Mouse (Mus musculus) forebrain, embryonic 14.5 days (tissue): Measurements from ENCODE around the gene Hoxa11. TPM values are rescaled to one million over a fixed set of nuclear protein-coding genes. Genes with fewer than 3 reads are reported as not detected.

Source experiments
- ATAC-seq: fragments of 200-750 bp; cut with Nextera tagmentation; 2 replicates; pipeline ENCODE4 v1.8.0; 2017; ENCODE audit warnings: mild to moderate bottlenecking, moderate library complexity
- DNase-seq: peaks from one replicate; pipeline ENCODE4 v3.0.0-alpha.2; 2015; ENCODE audit warnings: low spot score
- H3K27ac ChIP-seq: fragments of 300-500 bp; sonication (generic); 2 replicates; pipeline ENCODE4 v1.5.1; 2014; ENCODE audit warnings: low read depth, mild to moderate bottlenecking, control low read depth, low read length, moderate library complexity
- H3K27me3 ChIP-seq: fragments of 300-500 bp; sonication (generic); replicated peaks from 2 replicates; pipeline ENCODE4 v1.6.1; 2014; ENCODE audit warnings: low read length, control low read depth, mixed read lengths; ENCODE audit not compliant: control insufficient read depth, insufficient read depth
- H3K36me3 ChIP-seq: fragments of 300-500 bp; sonication (generic); 2 replicates; pipeline ENCODE4 v1.6.1; 2014; ENCODE audit warnings: low read length, control low read depth; ENCODE audit not compliant: control insufficient read depth, insufficient read depth
- H3K4me1 ChIP-seq: fragments of 300-500 bp; sonication (generic); 2 replicates; pipeline ENCODE4 v1.6.1; 2014; ENCODE audit warnings: antibody characterized with exemption, low read length, control low read depth; ENCODE audit not compliant: control insufficient read depth, insufficient read depth
- H3K4me2 ChIP-seq: fragments of 300-500 bp; sonication (generic); 2 replicates; pipeline ENCODE4 v1.6.1; 2014; ENCODE audit warnings: mild to moderate bottlenecking, control low read depth, low read length
- H3K4me3 ChIP-seq: fragments of 300-500 bp; sonication (generic); 2 replicates; pipeline ENCODE4 v1.5.1; 2014; ENCODE audit warnings: low read depth, low read length, control low read depth
- H3K9ac ChIP-seq: fragments of 300-500 bp; sonication (generic); 2 replicates; pipeline ENCODE4 v1.6.1; 2014; ENCODE audit warnings: mild to moderate bottlenecking, low read length, control low read depth, moderate library complexity
- H3K9me3 ChIP-seq: fragments of 300-500 bp; sonication (generic); replicated peaks from 2 replicates; pipeline ENCODE4 v1.6.1; 2016; ENCODE audit warnings: low read length, control low read depth, mixed read lengths; ENCODE audit not compliant: control insufficient read depth
- WGBS: fragments of 180-500 bp; shearing (Covaris S2); extraction: QIAGEN DNeasy Blood & Tissue Kit; methylation state at CpG from one replicate; pipeline ENCODE4 v1.1.7; 2014; 5-methylcytosine and 5-hydroxymethylcytosine counted together
- polyA plus RNA-seq: library from polyadenylated mRNA; unstranded; fragments of >200 nt; fragmentation: Nextera tagmentation; extraction: Ambion mirVana; gene quantifications from 2 replicates; pipeline ENCODE4 v1.2.1, GENCODE M21; 2014

Hoxa11 gene
- polyA plus RNA-seq, 1 experiment from 2014 or later, result not detected

DNA sequence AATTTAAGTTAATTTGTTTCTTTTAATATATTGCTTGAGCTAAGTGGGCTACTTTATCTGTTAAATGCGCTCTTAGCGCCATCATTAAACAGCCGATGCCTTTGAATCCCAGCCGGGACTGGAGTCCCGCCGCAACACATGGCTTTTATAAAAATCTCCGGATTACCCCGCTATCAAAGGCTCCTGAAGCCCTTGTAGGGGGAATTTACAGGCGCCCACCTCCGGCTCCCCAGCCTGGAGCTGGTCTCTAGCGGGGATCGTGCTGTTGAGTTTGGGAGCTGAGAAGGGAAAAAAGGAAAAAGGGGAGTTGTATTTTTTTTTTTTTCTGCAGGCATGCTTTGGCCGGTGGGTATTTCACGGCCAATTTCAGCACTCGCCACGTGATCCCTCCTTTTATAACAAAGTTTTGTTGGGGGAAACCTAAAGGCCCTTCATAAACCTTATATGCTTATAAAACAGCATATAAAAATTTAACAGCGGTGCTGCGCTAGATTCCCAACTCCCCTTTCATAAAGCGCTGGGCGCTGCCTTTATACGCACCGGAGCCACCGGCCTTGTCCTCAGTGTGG lies 1.1 kb downstream of the Hoxa11 start:
- 2% methylated on average over 23 of the region's 23 CpGs for WGBS

DNA sequence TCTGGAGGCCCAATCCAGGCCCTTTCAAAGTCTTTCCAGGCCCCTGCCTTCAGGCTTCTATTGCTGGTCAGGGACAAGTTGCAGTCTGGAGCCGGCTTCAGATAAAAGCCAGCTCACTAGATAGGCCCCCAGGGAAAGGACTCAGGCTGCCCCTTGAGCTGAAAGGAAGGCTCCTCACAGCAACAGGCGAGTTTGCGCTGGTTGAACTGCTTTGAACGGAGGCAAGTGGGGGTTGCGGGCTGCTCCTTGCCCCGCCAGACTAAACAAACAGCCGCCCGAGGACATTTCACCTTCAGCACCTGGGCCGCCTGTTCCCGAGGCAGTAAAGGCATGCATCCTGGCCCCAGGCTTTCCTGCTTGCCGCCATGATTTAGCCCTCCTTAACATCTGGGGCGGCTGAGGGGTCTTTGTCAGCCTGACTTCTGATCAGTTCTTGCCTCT lies 1.9 kb downstream of the Hoxa11 start:
- ATAC-seq (no peak), DNase-seq (no peak)
- no peak overlapping the region for H3K27ac ChIP-seq
- H3K4me2 ChIP-seq, result no peak overlapping the region
- no peak overlapping the region for H3K4me3 ChIP-seq
- H3K9me3 ChIP-seq, result no peaks in the 10 kb centered on the region
- no peak overlapping the region for H3K9ac ChIP-seq
- no peaks in the 10 kb centered on the region for H3K4me1 ChIP-seq
- WGBS, result under 1% methylated on average over 12 of the region's 12 CpGs
- H3K27me3 ChIP-seq, result peaks cover 96% of the 10 kb centered on the region
- no peaks in the 10 kb centered on the region for H3K36me3 ChIP-seq

More for the DNA sequence above, 1.1 kb downstream of the Hoxa11 start:
- Histone ChIP-seq H3K4me1 (no peaks in the 10 kb centered on the region), H3K27me3 (peaks cover 98% of the 10 kb centered on the region), H3K4me2 (no peak overlapping the region), H3K9ac (no peak overlapping the region), H3K4me3 (no peak overlapping the region), H3K36me3 (no peaks in the 10 kb centered on the region), H3K27ac (no peak overlapping the region), H3K9me3 (no peaks in the 10 kb centered on the region)
- no peak for ATAC-seq
- DNase-seq, result no peak

DNA sequence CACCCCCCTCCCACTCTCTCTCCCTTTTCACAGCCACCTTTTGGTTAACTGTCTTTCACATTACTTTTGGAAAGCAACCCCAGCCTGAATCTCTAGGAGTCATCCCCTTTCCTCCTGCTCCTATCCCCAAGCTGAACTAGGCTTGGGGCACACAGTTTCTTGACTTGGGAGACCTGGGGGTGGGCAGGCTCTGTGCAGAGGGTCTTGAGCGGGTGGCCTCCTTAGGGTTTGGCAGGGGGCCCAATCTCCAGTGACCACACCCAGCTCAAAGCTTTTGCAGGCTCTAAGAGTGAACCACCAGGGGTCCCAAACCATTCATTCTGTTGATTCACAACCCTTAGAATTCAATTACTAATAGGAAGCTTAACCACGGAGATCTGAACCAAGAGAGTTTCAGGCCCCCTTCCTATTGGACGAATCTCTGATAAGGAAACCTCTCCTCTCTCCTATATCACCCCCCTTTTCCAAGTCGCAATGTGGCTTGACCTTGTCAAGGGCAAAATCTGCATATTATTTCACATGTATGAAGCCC lies 2.7 kb downstream of the Hoxa11 start:
- DNase-seq (no peak), ATAC-seq (no peak)
- Histone ChIP-seq H3K27me3 (peaks cover 96% of the 10 kb centered on the region), H3K4me1 (no peaks in the 10 kb centered on the region), H3K4me3 (no peak overlapping the region), H3K4me2 (no peak overlapping the region), H3K36me3 (no peaks in the 10 kb centered on the region), H3K9me3 (no peaks in the 10 kb centered on the region), H3K27ac (no peak overlapping the region), H3K9ac (no peak overlapping the region)
- WGBS, result 3% methylated on average over 4 of the region's 4 CpGs

DNA sequence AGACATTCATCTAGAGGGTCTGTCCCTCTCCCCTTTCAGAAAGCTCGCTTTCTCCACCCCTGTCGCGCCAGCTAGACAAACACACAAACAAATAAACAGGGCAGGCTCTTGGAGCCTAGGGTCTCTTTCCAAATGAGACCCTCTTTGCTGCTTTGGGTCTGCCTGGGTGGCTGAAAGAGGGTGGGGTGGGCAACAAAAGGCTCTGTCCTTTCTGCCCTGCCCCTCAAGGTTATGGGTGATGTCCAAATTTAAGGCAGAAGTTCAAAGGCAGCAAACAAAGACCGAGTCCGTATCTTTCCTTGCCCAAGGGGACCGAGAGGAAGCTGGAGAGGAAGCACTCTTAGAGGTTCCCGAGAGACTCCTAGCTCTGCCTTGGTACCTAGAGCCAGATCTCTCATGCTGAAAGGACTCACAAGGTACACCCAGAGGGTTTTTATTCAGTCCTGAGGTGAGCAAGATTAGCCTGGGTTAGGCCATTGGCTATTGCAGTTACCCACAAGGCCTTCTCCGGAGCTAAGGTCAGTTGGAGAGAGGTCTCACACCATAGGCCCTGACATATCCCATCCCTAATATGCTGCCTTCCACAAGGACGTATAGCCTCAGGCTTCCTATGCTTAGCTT lies 4.5 kb downstream of the Hoxa11 start:
- H3K4me3 ChIP-seq, result no peak overlapping the region
- DNase-seq, result no peak
- H3K4me2 ChIP-seq, result no peak overlapping the region
- H3K4me1 ChIP-seq, result no peaks in the 10 kb centered on the region
- WGBS, result 5% methylated on average over 9 of the region's 9 CpGs
- H3K9me3 ChIP-seq, result no peaks in the 10 kb centered on the region
- ATAC-seq, result no peak
- H3K9ac ChIP-seq, result no peak overlapping the region
- H3K27me3 ChIP-seq, result peaks cover 97% of the 10 kb centered on the region
- H3K36me3 ChIP-seq, result no peaks in the 10 kb centered on the region
- H3K27ac ChIP-seq, result no peak overlapping the region

DNA sequence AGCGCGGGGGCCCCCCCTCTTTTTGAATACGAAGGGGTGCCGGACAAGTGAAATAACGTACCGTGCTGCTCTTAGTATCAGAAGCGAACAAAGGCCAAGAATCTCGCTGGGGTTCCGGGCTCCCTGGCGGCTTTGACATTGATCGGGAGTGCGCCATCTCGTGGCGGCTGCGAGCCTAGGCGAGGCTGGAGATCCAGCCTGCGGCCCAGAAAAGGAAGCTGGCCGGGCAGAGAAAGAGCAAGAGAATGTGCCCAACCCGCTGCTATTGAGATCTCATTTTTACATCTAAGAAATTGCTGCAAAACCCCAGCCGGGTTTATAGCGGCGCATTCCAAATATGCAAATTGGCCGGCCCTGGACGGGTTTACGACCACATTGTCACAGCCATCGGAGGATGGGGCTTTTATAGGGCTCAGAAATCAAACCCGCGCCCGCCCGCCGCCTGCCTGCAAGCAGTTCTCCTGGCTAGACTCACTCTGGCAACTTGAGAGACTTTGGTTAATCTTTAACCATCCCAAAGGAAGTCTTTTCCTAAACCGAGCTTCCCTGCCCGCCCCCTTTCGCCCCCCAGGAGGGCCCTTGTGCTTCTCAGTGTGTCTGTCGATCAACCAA lies 5.1 kb downstream of the Hoxa11 start, which contains the start of gene Hoxa10:
Gene Hoxa10 (minus strand): TSS at position 466 of the 612 bp plus-strand sequence.
- H3K4me1 ChIP-seq, result no peaks in the 10 kb centered on the region
- H3K9me3 ChIP-seq, result no peaks in the 10 kb centered on the region
- DNase-seq, result peak; percentile 81
- peak; percentile 61; the same call in 1 of the 2 replicates for ATAC-seq
- no peak within 1 kb of the TSS for H3K4me3 ChIP-seq
- no peak within 1 kb of the TSS for H3K9ac ChIP-seq
- no peaks in the 10 kb centered on the region for H3K36me3 ChIP-seq
- no peak within 1 kb of the TSS for H3K27ac ChIP-seq
- no peak within 1 kb of the TSS for H3K4me2 ChIP-seq
- peaks cover 97% of the 10 kb centered on the region for H3K27me3 ChIP-seq
- WGBS, result under 1% methylated on average over 35 of the region's 35 CpGs

DNA sequence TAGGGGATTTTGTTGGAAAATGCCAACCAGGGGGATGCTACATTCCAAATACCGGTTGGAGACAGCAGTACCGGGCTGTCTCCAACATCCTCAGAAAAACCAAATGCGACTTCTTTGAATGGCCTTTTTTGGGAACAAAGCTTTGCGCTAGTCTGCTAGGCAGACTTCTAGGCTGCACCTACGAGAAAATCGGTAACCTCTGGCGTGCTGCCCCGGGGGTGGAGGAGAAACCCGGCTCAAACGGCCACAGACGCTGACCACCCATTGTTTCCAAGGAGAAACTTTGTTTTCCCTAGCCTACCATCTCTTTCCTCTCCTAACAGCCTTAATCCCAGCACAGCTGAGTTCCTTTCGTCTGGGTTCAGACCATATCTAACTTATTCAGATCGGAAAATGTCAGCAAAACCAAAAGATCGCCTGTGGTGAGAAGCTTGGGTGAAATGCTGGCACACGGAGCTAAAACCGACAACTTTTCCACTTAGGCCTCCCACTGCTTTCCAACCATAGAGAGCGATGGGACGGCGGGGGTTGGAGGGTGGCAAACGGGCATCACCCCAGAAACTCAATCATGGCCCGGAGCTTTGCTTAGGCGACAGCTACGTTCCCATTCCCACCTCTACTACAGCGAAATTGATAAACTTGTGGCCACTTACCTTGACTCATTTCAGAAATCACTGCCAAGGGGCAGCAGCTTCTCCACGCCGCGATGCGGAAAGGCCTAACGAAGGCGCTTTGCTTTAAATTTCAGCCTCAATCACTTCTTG lies 5.8 kb downstream of the Hoxa11 start:
- WGBS, result 2% methylated on average over 30 of the region's 30 CpGs
- H3K27me3 ChIP-seq, result peaks cover 97% of the 10 kb centered on the region
- no peaks in the 10 kb centered on the region for H3K36me3 ChIP-seq
- DNase-seq (no peak), ATAC-seq (no peak)
- H3K4me3 ChIP-seq, result no peak overlapping the region
- no peaks in the 10 kb centered on the region for H3K9me3 ChIP-seq
- H3K27ac ChIP-seq, result no peak overlapping the region
- H3K4me2 ChIP-seq, result no peak overlapping the region
- no peak overlapping the region for H3K9ac ChIP-seq
- no peaks in the 10 kb centered on the region for H3K4me1 ChIP-seq

DNA sequence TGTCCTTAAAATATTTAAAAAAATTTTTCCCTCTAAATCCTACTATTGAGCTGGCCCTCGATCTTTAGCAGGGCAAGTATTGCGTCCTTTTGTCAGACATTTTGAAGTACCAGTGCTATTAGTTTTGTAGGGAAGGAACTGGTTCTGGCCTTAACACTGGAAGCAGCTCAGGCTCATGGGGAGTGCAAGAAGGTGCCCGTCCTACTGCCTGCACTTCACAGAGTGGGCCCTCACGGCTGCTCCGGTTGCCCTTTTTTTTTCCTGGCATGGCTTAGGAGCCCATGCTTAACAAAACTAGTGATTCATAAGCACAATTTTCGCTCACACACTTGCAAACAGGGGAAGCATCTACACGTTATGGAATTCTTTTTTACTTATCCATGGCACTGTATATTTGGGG lies 6.6 kb downstream of the Hoxa11 start:
- Histone ChIP-seq H3K4me2 (no peak overlapping the region), H3K4me3 (no peak overlapping the region), H3K9me3 (no peaks in the 10 kb centered on the region), H3K27ac (no peak overlapping the region), H3K4me1 (no peaks in the 10 kb centered on the region), H3K9ac (no peak overlapping the region), H3K36me3 (no peaks in the 10 kb centered on the region), H3K27me3 (peaks cover 97% of the 10 kb centered on the region)
- WGBS, result 3% methylated on average over 7 of the region's 7 CpGs
- no peak for DNase-seq
- no peak for ATAC-seq

DNA sequence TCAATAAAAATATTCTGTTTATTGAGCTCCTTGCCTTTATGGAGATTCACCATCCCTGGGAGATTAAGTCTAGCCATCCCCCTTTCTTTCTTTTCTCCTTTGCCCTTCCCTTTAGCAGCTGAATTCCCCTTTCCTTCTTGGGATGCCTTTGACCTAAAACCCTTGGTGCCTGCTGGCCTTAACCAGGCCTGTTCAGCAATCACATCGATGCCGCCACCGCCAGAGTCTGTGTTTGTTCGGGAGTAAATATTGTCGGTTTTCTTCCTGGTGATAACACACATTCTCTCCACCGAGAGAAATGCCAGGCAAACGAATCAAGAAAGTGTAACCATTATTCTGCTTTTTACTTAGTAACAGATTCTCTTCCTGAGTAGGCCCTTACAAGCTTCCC lies 7.5 kb downstream of the Hoxa11 start:
- Histone ChIP-seq H3K4me2 (no peak overlapping the region), H3K27me3 (peaks cover 97% of the 10 kb centered on the region), H3K9me3 (no peaks in the 10 kb centered on the region), H3K4me1 (no peaks in the 10 kb centered on the region), H3K27ac (no peak overlapping the region), H3K36me3 (no peaks in the 10 kb centered on the region), H3K4me3 (no peak overlapping the region), H3K9ac (no peak overlapping the region)
- 3% methylated on average over 7 of the region's 7 CpGs for WGBS
- no peak for DNase-seq
- ATAC-seq, result no peak
